Mouse (Mus musculus) left cerebral cortex, postnatal 25 days (tissue): ENCODE results near the gene Dlec1. TPM values are rescaled to one million over a fixed set of nuclear protein-coding genes. Genes with fewer than 3 reads are reported as not detected.
A peak's percentile ranks its signal among the peaks of the same experiment; 100 is the strongest.

ENCODE experiments used
- DNase-seq, 2 experiments: peaks; one replicate each; pipeline ENCODE4 v3.0.0; 2022; ENCODE audit warnings: low spot score in 2 of 2, mixed read lengths in 1 of 2
- intact Hi-C: fragments of 180-260 bp; cut with DNase I; formaldehyde crosslinking; loops from one replicate; pipeline ENCODE4 v1.15.1; 2025
- total RNA-seq, 2 experiments: library from RNA; stranded (reverse); gene quantifications; 2 replicates each; pipeline ENCODE4 v1.2.3; 2021

Dlec1 gene
- total RNA-seq, 2 experiments from 2014 or later, result 2.5 to 4.4 TPM

- intact Hi-C loops, result no loop called here
- no peak for DNase-seq
Observed at GRCm38 (mm10) chr9:119087309-119087708, 15.0 kb upstream of the Dlec1 start.

DNA sequence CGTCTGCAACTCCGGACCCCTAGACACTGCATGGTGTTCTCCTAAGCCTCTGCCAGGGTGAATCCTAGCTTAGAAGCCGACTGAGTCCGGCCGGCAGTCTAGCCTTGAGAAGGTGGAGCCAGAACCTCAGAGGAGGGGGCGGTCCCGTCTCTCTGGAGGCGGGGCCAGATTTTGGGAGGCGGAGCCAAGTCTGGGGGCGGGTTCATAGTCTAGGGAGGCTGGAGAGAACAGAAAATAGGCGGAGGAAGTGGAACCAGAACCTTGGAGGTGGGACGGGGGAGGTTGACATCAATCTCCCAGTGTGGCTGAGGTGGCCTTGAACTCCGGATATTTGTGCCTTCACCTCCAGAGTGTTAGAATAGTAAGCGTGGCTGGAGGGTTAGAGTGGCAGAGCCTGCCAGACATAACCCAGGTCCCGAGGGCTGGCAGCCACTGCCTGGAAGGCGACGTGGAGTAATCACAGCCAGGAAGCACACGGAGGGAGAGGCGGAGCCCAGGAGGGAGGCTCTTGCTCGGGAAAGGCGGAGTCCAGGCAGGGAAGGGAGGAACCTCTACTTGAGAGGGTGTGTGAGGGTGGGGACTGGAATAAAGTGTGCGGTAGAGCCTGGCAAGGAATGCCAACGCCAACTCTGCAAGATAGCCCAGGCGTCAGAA lies 14.0 kb upstream of the Dlec1 start:
- intact Hi-C loops, result no loop called here
- peak; percentile 66 to 79 for DNase-seq

DNA sequence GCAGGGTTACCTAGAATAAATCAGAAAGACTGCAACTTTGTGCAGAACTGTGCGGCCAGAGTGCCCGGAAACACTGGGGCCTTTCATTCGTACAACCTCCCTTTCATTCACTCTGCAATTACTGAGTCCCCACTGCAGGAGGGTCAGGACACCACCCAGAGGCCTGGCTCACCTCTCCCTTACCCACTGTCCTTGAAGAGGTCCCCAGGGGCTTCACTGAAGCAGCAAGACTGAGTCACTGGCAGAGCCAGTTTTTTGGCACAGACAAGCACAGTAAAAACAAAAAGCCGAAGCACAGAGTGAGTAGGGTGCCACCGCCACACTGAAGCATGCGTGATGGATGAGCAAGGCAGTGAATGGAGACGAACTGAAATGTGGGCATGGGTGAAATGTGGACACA lies 12.8 kb upstream of the Dlec1 start:
- intact Hi-C loops, result no loop called here
- DNase-seq, result no peak

- DNase-seq, result no peak
- intact Hi-C loops, result no loop called here
Observed at GRCm38 (mm10) chr9:119090462-119090861, 11.8 kb upstream of the Dlec1 start.

- intact Hi-C loops, result no loop called here
- DNase-seq, result no peak
Observed at GRCm38 (mm10) chr9:119091581-119092310, 10.5 kb upstream of the Dlec1 start.

GRCm38 (mm10) chr9:119092473-119093418 lies 9.5 kb upstream of the Dlec1 start:
- peak in 1 of 2 experiments; percentile 70 for DNase-seq
- intact Hi-C loops, result no loop called here

DNA sequence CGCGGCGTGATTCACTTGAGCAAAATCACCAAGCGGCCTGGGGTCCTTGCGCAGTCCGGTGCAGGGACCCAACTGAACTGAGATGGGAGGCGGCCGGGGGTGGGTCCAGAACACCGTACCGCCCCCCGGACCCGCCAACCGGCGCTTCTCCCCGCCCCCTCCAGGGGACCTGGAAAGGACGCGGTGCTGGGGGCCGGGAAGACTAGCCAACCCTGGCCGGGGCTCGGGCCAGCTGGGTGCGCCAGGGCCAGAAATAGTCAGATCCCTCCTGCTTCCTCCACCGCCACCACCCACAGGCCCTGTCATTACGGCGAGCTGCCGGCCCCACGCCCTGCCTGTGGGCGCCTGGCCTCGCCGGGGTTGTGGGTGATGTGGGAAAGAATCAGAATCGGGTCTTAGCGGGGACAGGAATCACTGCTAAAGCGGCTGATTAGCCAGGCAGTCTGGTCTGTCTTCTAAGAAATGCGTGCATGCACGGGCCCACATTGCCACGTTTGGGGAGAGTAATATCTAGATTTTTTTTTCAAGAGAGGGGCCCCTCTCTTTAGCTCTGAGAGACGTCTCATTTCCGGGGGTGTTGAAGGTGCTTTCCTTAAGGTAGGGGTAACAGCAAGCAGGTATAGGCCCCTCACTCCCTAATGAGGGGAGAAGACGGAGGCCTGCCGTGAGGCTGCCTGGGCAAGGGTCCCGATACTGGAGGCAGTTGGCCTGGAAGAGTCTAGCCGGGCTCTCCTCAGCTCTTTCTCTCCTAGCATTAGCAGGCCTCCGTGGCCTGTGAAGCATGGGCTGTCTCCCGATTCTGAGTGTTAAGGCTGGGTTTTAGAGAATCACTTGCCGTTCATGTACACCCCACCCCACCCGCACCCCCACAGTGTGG lies 8.6 kb upstream of the Dlec1 start, which contains the start of gene Plcd1:
Gene Plcd1 (minus strand): TSS at position 84 of the 877 bp plus-strand sequence.
- DNase-seq, result peak; percentile 76 to 86
- intact Hi-C loops, result no loop called here

DNA sequence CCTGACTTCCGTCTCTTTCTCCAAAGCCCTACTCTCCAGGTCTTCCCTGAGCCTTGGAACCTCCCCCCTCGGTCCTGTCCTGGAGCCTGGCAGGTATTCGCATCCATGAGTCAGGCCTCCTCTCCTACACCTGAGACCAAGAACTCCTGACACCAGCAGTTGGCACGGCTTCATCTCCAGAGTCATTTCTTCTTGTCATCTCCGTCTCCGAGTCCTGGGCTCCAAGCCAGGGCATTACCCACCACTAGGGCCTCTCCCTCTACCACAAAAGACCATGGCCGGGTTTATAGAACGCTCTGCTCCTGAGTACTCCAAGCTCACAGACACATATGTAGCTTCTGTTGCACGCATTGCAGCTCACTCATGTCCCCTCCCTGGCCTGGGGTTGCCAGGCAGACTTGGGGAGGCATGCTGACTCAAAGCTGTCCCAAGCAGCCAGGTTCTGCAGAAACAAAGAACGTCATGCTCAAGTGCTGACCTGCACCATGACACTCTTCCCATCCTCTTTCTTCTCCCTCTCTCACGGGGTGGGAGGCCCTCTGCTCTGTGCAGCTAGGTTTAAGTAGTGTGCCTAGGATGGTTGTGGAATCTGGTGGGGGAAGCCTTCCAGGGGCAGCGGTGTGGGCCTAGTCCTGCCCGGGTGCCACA lies 7.7 kb upstream of the Dlec1 start:
- intact Hi-C loops, result no loop called here
- DNase-seq, result no peak

- intact Hi-C loops, result loop anchor here (10.0 kb wide), 1 partner anchor 244 kb away; the partner anchor contains the start of gene Myd88
- peak in 1 of 2 experiments; percentile 69 for DNase-seq
Observed at GRCm38 (mm10) chr9:119100177-119100898, 1.9 kb upstream of the Dlec1 start.

DNA sequence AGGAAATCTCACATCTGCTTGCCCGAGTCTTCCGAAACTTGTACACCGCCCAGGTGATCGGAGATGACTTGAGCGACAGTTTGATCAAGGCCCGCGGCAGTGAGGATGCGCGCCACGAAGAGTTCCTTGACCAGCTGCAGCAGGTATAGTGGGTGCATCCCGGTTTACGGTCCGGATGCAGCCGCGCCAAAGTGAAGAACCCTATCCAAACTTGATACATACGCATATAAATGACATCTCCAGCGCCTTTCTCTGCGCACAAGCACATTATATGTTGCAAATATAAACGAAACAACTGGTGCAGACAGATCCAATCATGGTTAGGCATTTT lies 470 bp downstream of the Dlec1 start:
- DNase-seq, result no peak
- intact Hi-C loops, result loop anchor here (10.0 kb wide), 1 partner anchor 242 kb away; the partner anchor contains the start of gene Myd88

- intact Hi-C loops, result loop anchor here (10.0 kb wide), 1 partner anchor 237 kb away; the partner anchor contains the start of gene Myd88
- DNase-seq, result peak in 1 of 2 experiments; percentile 50
Observed at GRCm38 (mm10) chr9:119107566-119107965, 5.3 kb downstream of the Dlec1 start.

- intact Hi-C loops, result loop anchor here (10.0 kb wide), 1 partner anchor 235 kb away; the partner anchor contains the start of gene Myd88
Observed at GRCm38 (mm10) chr9:119109685-119110353, 7.5 kb downstream of the Dlec1 start.

DNA sequence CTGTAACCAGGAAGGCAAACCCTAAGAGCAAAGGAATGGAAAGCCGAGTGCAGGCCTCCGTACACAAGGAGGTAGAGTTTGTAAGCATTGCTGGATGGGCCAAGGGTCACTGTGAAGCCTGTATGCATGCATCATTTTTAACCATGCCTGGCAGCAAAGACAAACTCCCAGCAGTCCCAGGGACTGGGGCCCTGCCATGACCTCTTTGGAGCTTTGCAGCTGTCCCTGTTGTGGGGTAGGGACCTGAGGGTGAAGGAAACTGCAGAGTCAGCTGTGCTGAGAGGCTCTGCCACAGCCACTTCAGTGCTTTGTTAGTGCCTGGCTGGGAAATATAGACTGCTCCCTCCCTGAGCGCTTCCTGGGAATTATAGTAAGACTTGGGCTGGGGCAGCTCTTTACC lies 8.4 kb downstream of the Dlec1 start:
- DNase-seq, result no peak
- intact Hi-C loops, result no loop called here

More at GRCm38 (mm10) chr9:119109685-119110353, 7.5 kb downstream of the Dlec1 start:
- DNase-seq, result no peak

DNA sequence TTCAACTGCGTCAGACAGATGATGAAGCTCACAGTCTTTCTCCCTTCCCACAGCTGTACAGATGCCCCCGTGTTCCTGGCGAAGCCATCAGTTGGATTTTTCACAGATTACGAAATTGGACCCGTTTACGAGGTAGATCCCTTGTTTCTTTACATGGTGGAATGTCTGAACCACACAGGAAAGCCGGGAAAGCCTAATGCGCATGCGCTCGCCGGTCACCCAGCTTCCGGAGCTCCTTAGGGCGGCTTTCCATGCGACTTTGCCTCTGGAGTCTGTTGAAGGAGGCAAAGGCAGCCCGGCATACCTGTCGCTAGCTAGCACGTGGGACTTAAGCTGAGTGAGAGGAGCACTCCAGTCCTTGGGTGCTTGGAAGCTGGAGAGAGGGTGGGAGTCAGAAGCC lies 12.6 kb downstream of the Dlec1 start:
- no peak for DNase-seq
- intact Hi-C loops, result no loop called here

DNA sequence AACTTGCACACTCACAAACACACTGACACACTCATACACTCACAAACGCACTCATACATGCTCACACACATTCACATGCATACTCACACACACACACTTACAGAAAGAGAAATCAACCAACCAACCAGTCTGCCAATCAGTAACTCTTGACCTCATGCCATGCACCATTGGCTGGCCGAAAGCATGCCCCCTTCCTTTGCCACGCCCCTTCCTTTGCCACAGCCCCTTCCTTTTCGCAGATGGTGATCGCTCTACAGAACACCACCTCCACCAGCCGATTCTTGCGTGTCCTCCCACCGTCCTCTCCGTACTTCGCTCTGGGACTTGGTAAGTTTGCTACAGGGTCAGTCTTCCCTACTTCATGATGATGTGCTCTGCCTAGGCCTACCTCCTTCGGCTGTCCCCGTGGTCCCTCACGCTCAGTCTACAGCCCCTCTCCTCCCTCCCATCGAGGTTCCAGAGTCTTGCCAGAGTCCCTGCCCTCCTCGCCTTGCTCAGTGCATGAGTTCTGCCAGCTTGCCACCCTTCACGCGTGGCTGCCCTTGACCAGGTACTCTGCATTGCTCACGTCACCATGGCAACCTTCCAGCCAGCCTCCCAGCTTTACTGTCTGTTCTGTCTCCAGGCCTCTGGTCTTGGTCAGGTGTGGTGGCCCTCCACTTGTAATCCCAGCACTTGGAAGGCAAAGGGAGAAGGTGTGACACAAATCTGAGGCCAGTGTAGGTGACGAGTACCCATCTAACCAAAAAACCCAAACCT lies 17.3 kb downstream of the Dlec1 start:
- no peak for DNase-seq
- intact Hi-C loops, result no loop called here

DNA sequence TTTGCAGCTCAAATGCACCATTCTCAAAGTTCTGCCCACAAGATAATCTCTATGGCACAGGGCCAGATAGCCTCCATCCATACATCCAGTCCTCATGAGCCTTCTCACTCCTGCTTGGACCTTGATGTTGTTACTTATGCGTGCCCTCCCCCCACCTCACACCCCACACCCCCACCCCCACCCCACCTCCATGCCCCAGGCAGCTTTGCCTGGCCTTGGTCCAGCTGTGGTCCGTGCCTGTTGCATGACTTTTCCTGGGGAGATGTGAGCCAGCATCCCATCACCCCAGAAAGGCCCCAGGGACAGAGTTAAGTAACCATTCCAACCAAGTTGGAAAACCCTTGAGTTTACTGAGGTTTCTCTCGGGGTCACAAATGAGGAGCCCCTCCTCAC lies 17.9 kb downstream of the Dlec1 start:
- intact Hi-C loops, result no loop called here
- no peak for DNase-seq
